Mouse (Mus musculus): ENCODE results near the gene Nectin3.

GRCm38 (mm10) chr16:46538092-46538491 is 39.8 kb upstream of the Nectin3 start:
- TF ChIP-seq POLR2A (IDR thresholded peaks at IDR 0.05; ENCODE audit: low read depth, low read length) (no peak), CTCF (conservative IDR thresholded peaks at IDR 0.05; ENCODE audit: insufficient read depth, insufficient read length, low read depth, low read length) (no peak)
